Mouse (Mus musculus) kidney, adult 8-10 months (tissue): ENCODE data around the gene Ceacam16.
A peak's percentile ranks its signal among the peaks of the same experiment; 100 is the strongest.

ENCODE experiments used
- DNase-seq, 2 experiments: peaks; one replicate each; pipeline ENCODE4 v3.0.0; 2022

Ceacam16 gene

DNA sequence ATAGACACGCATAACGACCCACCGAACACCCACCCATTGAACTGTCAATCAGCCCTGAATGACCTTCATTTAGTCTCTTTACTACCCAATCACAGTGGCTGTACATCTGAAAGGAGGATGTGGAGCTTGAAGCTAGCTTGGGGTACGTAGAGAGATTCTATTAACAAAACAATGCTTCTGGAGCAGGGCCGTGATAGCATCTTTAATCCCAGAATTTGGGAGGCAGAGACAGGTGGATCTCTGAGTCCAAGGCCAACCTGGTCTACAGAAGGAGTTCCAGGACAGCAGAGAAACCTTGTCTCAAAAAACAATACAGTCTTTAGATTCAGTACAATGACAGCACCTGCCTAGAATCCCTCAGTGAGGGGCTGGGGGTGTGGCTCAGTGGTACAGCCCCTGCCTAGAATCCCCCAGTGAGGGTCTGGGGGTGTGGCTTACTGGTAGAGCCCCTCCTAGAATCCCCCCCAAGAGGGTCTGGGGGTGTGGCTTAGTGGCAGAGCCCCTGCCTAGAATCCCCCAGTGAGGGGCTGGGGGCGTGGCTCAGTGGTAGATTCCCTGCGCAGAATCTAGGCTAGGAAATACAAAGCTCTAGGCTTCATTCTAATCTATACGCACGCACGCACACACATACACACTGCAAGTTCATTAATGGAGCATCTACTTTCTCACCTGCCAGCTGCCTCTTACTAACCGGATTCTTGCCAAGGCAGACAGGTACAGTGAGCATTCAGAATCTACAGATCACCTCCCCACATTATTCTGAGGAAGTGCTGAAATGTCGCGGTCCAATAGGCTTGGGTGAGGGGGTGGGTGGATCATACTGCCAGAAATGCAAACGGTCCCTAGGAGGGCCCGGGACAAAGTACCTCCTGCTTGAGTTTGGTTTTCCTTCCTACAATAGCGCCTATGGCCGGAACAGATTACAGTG is 45.5 kb downstream of the Ceacam16 start:
- no peak for DNase-seq

DNA sequence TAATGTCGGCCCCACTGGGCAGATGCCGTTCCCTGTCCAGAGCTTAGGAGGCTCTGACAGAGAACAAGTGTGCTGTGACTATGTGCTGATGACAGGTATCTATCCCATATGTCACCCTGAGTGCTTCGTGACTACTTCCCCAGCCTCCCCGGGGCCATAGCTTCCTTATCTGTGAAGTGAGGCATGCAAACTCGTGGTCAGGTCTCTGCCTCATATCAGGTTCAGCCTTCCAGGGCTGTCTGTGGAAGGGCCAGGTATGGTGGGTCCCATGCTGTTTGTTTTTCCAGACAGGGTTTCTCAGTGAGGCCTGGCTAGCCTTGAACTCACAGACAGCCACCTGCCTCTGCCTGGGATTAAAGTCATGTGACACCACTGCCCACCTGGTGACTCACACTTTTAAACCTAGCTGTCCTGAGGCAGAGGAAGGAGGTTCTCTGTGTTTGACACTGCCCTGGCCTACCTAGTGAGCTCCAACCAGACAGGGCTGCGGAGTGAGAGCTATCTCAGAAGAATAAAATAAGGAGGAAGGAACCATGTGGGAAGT is 47.4 kb downstream of the Ceacam16 start:
- DNase-seq, result no peak

DNA sequence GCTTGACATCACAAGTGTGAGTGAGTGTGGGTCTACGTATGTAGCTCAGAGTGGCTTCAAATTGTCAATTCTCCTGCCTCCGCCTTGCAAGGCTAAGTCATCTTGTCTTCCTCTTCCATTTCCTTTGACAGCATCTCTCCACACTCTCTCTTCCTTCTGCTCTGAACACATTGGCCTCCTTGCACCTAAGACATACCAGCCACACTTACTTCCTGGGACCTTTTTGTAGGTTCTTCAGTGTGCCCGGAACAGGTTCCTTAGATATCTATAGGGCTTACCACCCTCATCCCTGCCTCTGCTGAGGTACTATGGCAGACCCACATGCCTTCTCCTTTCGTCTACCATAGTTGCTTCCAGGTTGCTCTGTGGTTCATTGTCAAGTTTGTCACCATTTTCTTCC is 47.9 kb downstream of the Ceacam16 start:
- no peak for DNase-seq

DNA sequence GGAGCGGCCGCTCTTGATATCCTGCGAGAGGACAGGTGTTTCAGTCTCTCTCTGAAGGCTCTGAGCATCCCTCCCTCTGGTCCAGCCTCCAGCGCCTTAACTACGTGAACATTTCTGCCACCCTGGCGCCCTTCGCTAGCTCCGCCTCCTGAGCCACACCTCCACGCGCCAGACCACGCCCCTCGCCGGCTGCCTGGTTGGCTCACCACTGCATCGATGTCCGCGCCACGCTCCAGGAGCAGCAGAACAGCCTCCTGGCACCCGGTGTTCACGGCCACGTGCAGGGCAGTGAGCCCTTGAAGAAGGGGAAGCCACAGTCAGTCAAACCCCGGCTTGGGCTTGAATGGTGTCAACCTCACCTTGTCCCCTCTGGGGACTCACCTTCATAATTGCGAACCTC is 50.0 kb downstream of the Ceacam16 start:
- DNase-seq, result peak; percentile 72 to 85

DNA sequence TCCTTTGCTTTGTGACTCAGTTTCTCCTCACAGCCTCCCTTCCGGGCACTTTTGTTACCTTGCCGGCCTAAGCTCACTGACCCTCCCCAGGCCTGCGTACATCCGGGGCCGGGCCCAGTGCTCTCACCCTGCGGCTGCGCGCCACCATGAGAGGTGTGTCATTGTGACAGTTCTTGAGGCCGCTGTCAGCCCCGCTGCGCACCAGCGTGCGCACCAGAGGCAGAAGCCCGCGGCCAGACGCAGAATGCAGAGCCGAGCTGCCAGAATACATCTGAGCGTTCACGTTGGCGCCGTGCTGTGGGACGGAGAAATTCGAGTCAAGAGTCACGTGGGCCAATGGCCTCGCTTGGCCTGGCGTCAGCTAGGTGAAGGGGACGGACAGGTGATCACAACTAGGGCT is 51.7 kb downstream of the Ceacam16 start:
- DNase-seq, result peak in 1 of 2 experiments; percentile 44

DNA sequence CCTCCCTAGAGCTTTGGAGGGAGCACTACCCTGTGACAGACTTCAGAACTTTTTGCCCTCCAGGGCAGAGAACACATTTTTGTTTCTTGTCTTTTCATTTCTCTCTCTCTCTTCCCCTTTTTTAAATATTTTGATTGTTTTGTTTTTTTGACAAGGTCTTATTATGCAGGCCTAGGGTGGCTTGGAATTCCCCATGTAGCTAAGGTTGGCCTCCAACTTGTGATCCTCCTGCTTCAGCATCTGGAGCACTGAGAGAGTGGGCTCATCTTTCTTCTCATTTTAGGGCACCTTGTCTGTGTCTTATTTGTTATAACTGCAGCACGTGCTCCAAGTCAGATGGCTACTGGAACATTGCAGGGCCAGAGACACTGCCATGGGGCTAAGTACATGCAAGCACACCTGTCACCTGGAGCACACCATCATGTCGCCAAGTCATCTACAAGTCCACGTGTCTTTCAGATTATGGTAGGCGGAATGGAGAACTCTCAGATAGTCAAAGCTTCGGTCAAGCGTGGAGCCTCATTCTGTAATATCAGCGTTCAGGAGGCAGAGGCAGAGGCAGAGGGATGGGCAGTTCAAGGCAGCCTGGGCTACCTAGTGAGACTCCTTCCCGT is 54.6 kb downstream of the Ceacam16 start:
- DNase-seq, result no peak

DNA sequence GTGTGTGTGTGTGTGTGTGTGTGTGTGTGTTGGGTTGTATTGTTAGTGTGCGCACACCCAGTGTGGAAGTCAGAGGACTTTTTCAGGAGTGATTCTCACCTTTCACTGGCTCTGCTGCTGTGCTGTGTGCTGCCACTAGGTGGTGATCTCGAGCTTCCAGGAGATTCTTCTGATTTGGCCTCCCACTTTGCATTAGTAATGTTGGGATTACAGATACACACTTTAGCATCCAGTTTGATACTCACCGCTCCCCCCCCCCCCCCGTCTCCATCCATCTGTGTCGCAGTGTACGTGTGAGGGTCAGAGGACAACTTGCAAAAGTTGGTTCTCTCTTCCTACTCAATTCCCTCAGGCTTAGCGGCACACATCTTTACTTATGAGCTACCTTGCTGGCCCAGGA is 58.1 kb downstream of the Ceacam16 start:
- DNase-seq, result peak in 1 of 2 experiments; percentile 80
